Mouse (Mus musculus) forebrain, postnatal 0 days (tissue): ENCODE results near the gene Diaph2. TPM values are rescaled to one million over a fixed set of nuclear protein-coding genes. Genes with fewer than 3 reads are reported as not detected.
"Not testable (repeated sequence)": the region's sequence is repeated elsewhere in the genome, so short reads cannot be mapped to it uniquely, and the experiment has no call there.

Experiments used
- ATAC-seq: fragments of 200-750 bp; cut with Nextera tagmentation; 2 replicates; pipeline ENCODE4 v1.8.0; 2017; ENCODE audit warnings: mild to moderate bottlenecking, moderate library complexity
- DNase-seq: peaks from one replicate; pipeline ENCODE4 v3.0.0-alpha.2; 2015
- H3K27ac ChIP-seq: fragments of 300-500 bp; sonication (generic); 2 replicates; pipeline ENCODE4 v1.5.1; 2014; ENCODE audit warnings: low read depth, mild to moderate bottlenecking, antibody characterized with exemption, low read length, moderate library complexity, mixed read lengths
- H3K27me3 ChIP-seq: fragments of 300-500 bp; sonication (generic); 2 replicates; pipeline ENCODE4 v1.6.1; 2014; ENCODE audit warnings: mild to moderate bottlenecking, low read length, mixed read lengths; ENCODE audit not compliant: insufficient read depth
- H3K36me3 ChIP-seq: fragments of 300-500 bp; sonication (generic); 2 replicates; pipeline ENCODE4 v1.6.1; 2014; ENCODE audit warnings: mild to moderate bottlenecking, moderate library complexity; ENCODE audit not compliant: insufficient read depth
- H3K4me1 ChIP-seq: fragments of 300-500 bp; sonication (generic); 2 replicates; pipeline ENCODE4 v1.6.1; 2014; ENCODE audit warnings: antibody characterized with exemption; ENCODE audit not compliant: insufficient read depth
- H3K4me2 ChIP-seq: fragments of 300-500 bp; sonication (generic); 2 replicates; pipeline ENCODE4 v1.6.1; 2014; ENCODE audit warnings: low read depth, mild to moderate bottlenecking, moderate library complexity
- H3K4me3 ChIP-seq: fragments of 300-500 bp; sonication (generic); 2 replicates; pipeline ENCODE4 v1.5.1; 2014; ENCODE audit warnings: low read depth, low read length, mixed read lengths
- H3K9ac ChIP-seq: fragments of 300-500 bp; sonication (generic); 2 replicates; pipeline ENCODE4 v1.6.1; 2014; ENCODE audit warnings: mild to moderate bottlenecking
- H3K9me3 ChIP-seq: fragments of 300-500 bp; sonication (generic); 2 replicates; pipeline ENCODE4 v1.6.1; 2016; ENCODE audit warnings: low read length
- CTCF ChIP-seq: sonication (generic); IDR thresholded peaks from 2 replicates; pipeline ENCODE4 v1.5.1; 2016; ENCODE audit warnings: antibody characterized with exemption, control low read depth, low read depth
- WGBS: fragments of 180-500 bp; shearing (Covaris S2); extraction: QIAGEN DNeasy Blood & Tissue Kit; methylation state at CpG from one replicate; pipeline ENCODE4 v1.1.7; 2014; 5-methylcytosine and 5-hydroxymethylcytosine counted together
- polyA plus RNA-seq: library from polyadenylated mRNA; unstranded; fragments of >200 nt; fragmentation: Nextera tagmentation; extraction: Ambion mirVana; gene quantifications from 2 replicates; pipeline ENCODE4 v1.2.1, GENCODE M21; 2015
- total RNA-seq: library from RNA; depleted of rRNA; stranded (reverse); fragments of >200 nt; gene quantifications from 2 replicates; pipeline ENCODE4 v1.2.3, GENCODE M21; 2014

The Diaph2 gene
- total and polyA plus RNA-seq, 2 experiments from 2014 or later, result 4.2 to 4.7 TPM

DNA sequence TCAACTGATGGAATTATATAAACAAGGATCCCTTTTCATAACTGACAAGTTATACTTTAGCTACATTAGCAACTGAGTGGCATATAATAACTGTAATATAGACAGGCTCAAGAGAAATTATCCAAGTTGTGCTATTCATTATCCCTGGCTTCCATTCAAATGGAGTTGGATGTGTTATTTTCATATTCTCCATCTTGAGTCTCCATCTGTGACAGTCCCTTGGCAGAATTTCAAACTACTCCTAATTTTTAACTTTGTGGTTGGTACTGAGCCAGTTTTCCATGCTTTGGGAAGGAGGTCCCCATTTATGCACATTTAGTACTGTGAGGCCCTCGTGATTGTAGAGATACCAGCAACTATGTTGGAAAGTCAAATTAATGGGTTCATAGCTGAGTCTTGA lies 270.2 kb downstream of the Diaph2 start:
- H3K4me3 ChIP-seq, result no peak overlapping the region
- no peak for ATAC-seq
- no peak overlapping the region for H3K9ac ChIP-seq
- H3K27me3 ChIP-seq, result no peaks in the 10 kb centered on the region
- H3K9me3 ChIP-seq, result no peaks in the 10 kb centered on the region
- no peak for TF ChIP-seq CTCF
- no peaks in the 10 kb centered on the region for H3K36me3 ChIP-seq
- no peaks in the 10 kb centered on the region for H3K4me1 ChIP-seq
- H3K27ac ChIP-seq, result no peak overlapping the region
- 39% methylated on average over 1 of the region's 1 CpGs for WGBS
- no peak overlapping the region for H3K4me2 ChIP-seq
- peak; percentile 31 for DNase-seq

DNA sequence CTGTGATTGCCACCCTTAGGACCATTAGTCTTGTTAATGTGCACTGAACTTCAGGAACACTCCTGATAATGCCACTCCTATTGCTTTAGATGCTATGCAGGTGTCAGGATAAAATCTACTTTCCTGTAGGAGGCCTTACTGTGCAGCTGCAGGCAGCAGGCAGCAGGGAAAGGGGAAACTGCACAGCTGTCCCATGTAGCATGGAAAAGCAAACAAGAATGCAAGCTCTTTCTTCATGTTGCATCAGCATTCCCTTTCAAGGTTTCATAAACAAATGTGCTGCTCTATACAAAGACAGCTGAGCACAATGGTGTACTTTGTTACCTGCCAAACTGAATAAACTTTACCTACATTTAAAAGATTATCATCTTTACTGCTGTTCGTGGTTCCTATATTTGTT lies 295.0 kb downstream of the Diaph2 start:
- Histone ChIP-seq H3K4me3 (no peak overlapping the region), H3K27ac (no peak overlapping the region), H3K4me2 (no peak overlapping the region), H3K9me3 (no peaks in the 10 kb centered on the region), H3K27me3 (no peaks in the 10 kb centered on the region), H3K36me3 (no peaks in the 10 kb centered on the region), H3K4me1 (no peaks in the 10 kb centered on the region), H3K9ac (no peak overlapping the region)
- WGBS, result 55% methylated on average over 1 of the region's 1 CpGs
- ATAC-seq, result no peak
- TF ChIP-seq CTCF, result no peak
- no peak for DNase-seq

DNA sequence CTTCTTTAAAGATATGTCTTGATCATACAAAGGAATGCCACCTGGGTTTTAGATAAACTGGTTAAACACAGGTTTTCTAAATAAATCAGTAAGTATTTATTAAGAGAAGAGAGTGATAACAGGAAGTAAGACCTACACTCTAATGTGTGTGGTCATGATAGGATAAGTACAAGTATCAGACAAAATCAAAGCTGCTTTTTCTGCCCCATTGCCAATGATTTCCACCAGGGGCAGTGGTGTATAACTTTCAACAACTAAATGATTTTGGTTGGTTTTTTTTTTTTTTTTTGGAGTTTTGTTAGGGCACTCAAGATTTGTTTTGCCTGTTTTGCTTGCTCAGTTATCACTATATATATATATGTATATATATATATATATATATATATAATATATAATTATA lies 399.7 kb downstream of the Diaph2 start:
- no peak overlapping the region for H3K4me3 ChIP-seq
- no peaks in the 10 kb centered on the region for H3K36me3 ChIP-seq
- H3K4me1 ChIP-seq, result no peaks in the 10 kb centered on the region
- no peak overlapping the region for H3K27ac ChIP-seq
- no peak overlapping the region for H3K9ac ChIP-seq
- ATAC-seq (no peak), DNase-seq (no peak)
- no peaks in the 10 kb centered on the region for H3K9me3 ChIP-seq
- no peaks in the 10 kb centered on the region for H3K27me3 ChIP-seq
- TF ChIP-seq CTCF, result 0 out of 2 replicates have a peak, but pooled peaks have one; percentile 13
- H3K4me2 ChIP-seq, result no peak overlapping the region

DNA sequence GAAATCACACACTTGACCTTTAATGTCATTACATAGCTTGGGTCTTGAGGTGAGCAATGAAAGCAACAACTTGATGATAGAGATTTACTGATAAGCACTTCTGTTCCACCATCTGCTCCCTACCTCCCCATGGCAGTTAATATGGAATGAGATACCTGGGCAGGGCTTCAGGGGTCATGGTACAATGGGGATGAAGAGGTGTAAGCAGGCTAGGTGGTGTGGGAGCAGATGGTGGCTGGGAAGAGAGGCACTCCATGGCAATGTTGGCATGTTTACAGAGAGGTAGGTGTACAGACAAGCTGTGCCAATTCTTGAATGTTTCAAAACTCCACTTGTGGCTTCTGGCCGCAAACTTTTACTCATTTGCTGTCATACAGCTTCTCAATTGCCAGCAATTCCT lies 402.6 kb downstream of the Diaph2 start:
- no peak for ATAC-seq
- Histone ChIP-seq H3K9ac (no peak overlapping the region), H3K9me3 (no peaks in the 10 kb centered on the region), H3K4me3 (no peak overlapping the region), H3K4me2 (no peak overlapping the region), H3K27ac (no peak overlapping the region), H3K27me3 (no peaks in the 10 kb centered on the region), H3K36me3 (no peaks in the 10 kb centered on the region), H3K4me1 (no peaks in the 10 kb centered on the region)
- DNase-seq, result no peak
- 83% methylated on average over 1 of the region's 1 CpGs for WGBS
- TF ChIP-seq CTCF, result no peak

DNA sequence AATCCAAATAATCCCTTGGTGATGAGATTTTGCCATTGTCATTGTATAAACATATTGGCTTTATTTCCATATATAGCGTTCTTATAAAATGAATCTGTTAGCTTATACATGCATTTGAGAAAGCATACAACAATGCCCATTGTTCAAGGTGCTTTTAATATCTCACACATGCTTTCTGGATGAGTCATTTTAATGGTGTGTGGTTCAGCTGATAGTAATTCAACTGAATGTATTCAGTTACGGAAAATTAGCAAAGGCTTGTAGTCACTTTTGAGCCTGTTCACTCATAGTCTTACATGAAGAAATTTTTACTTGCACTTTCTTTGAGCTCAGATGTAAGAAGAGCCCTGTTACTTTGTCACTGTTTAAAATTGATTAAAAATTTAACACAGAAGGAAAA lies 423.6 kb downstream of the Diaph2 start:
- Histone ChIP-seq H3K4me2 (no peak overlapping the region), H3K4me3 (no peak overlapping the region), H3K27me3 (no peaks in the 10 kb centered on the region), H3K9ac (no peak overlapping the region), H3K36me3 (no peaks in the 10 kb centered on the region), H3K9me3 (no peaks in the 10 kb centered on the region), H3K4me1 (no peaks in the 10 kb centered on the region), H3K27ac (no peak overlapping the region)
- no peak for TF ChIP-seq CTCF
- no peak for ATAC-seq
- no peak for DNase-seq
- WGBS, result 86% methylated on average over 2 of the region's 2 CpGs

DNA sequence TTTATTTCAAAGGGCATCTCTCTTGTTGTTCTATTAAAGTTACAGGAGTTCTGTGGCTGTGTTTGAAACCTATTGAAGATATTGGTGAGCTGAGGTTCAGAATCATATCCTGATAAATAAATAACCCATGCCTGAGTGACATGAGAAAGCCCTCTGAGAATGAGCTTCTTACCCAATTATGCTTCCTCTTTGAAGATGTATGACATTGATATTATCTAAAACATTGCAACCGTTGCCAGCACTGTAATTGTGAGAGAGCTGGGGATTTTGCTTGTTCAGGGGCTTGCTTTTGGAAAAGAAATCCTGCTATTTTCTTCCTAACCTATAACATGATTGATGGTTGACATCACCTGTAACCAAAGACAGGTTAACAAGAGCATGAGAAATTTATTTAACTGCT lies 438.3 kb downstream of the Diaph2 start:
- ATAC-seq, result no peak
- no peak for DNase-seq
- Histone ChIP-seq H3K27me3 (no peaks in the 10 kb centered on the region), H3K4me1 (no peaks in the 10 kb centered on the region), H3K36me3 (no peaks in the 10 kb centered on the region), H3K9ac (no peak overlapping the region), H3K9me3 (no peaks in the 10 kb centered on the region), H3K4me2 (no peak overlapping the region), H3K4me3 (no peak overlapping the region), H3K27ac (no peak overlapping the region)
- no peak for TF ChIP-seq CTCF
- WGBS, result 48% methylated on average over 1 of the region's 1 CpGs

DNA sequence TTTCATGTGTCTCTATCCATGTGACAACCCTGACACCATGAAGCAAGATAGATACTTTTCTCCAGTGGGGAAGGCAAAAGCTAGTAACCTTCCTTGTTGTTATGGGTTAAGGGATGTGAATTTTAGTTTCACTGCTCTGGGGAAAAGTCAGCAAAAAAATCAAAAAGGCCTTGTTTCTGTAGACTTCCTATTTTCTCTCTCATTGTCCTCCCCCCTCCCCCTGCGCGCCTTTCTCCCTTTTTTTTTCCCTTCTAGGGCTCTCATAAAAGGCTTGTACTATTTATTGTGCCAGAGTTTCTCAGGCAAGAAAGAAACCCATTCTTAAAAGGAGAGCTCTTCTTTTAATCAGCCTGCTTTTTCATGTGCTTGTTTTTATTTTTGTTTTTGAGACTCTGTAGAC lies 438.9 kb downstream of the Diaph2 start:
- H3K9ac ChIP-seq, result no peak overlapping the region
- no peak overlapping the region for H3K27ac ChIP-seq
- no peak for TF ChIP-seq CTCF
- no peak for ATAC-seq
- WGBS, result 50% methylated on average over 2 of the region's 2 CpGs
- H3K4me1 ChIP-seq, result no peaks in the 10 kb centered on the region
- no peaks in the 10 kb centered on the region for H3K36me3 ChIP-seq
- H3K4me2 ChIP-seq, result no peak overlapping the region
- no peak overlapping the region for H3K4me3 ChIP-seq
- no peaks in the 10 kb centered on the region for H3K27me3 ChIP-seq
- no peaks in the 10 kb centered on the region for H3K9me3 ChIP-seq
- no peak for DNase-seq

DNA sequence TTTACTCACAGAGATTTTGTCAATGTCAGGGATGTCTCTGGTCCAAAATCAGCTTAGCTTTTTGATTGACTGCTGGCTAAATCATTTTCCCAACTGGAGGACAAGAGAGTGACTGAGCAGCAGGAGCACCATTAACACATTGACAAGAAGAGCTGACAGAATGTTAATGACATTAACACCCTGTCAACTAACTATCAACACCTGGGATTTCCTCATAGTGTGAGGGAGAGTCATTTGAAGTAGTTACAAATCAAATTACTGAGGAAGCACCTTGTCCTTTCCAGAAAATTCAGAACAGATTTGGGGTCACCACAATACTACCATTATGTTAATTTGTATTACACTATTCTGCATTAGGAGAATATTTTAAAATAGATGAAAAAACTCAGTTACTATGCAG lies 439.7 kb downstream of the Diaph2 start:
- Histone ChIP-seq H3K27me3 (no peaks in the 10 kb centered on the region), H3K4me3 (no peak overlapping the region), H3K4me1 (no peaks in the 10 kb centered on the region), H3K27ac (no peak overlapping the region), H3K36me3 (no peaks in the 10 kb centered on the region), H3K4me2 (no peak overlapping the region), H3K9me3 (no peaks in the 10 kb centered on the region), H3K9ac (no peak overlapping the region)
- TF ChIP-seq CTCF, result no peak
- no peak for DNase-seq
- ATAC-seq, result no peak

DNA sequence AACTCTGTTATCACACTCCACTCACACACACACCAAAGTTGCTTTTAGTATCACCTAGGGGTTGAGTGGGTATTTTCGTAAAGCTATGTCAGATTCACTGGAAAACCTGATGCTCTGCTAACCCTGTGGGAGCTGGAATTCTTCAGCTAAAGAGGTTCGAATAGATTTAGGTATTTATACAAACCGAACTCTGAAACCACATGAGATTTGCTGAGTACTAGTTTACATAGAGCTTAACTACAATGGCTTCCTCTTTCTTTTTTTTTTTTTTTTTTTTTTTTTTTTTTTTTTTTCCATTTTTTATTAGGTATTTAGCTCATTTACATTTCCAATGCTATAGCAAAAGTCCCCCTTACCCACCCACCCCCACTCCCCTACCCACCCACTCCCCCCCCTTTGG lies 447.9 kb downstream of the Diaph2 start:
- DNase-seq, H3K27me3 ChIP-seq, H3K36me3 ChIP-seq, H3K4me3 ChIP-seq, H3K9me3 ChIP-seq, H3K27ac ChIP-seq, H3K9ac ChIP-seq, ATAC-seq, H3K4me1 ChIP-seq, H3K4me2 ChIP-seq: not testable (repeated sequence)
- 92% methylated on average over 3 of the region's 3 CpGs for WGBS
